20 mouse cellular contexts compared by ENCODE assay signal in genomic region chr6:91358394-91358793, GRCm38 (mm10). TPM values are rescaled to one million over a fixed set of nuclear protein-coding genes. Genes with fewer than 3 reads are reported as not detected.
"Had no signal": no experiment of that assay in that cellular context is flagged by ENCODE, and none has a peak within 500 bp of the region (broad histone marks: within the 10 kb centered on the region; RNA-seq: fewer than 3 reads in every experiment).

No protein-coding gene starts in this region.

- H3K4me3 ChIP-seq: left cerebral cortex, adult 2 months; limb, embryonic 12.5 days; limb, embryonic 15.5 days; midbrain, embryonic 13.5 days had no signal

- H3K36me3 ChIP-seq: limb, embryonic 12.5 days; limb, embryonic 15.5 days had no signal

- H3K9ac ChIP-seq: limb, embryonic 12.5 days; limb, embryonic 15.5 days; liver, embryonic 14.5 days; liver, postnatal 0 days; lung, embryonic 14.5 days; midbrain, embryonic 13.5 days had no signal

- H3K27me3 ChIP-seq: limb, embryonic 12.5 days; limb, embryonic 15.5 days had no signal

- H3K27ac ChIP-seq: left cerebral cortex, adult 2 months; limb, embryonic 12.5 days; limb, embryonic 15.5 days; liver, embryonic 14.5 days; macrophage; midbrain, embryonic 13.5 days; stomach, postnatal 0 days had no signal

- H3K9me3 ChIP-seq: limb, embryonic 12.5 days; limb, embryonic 15.5 days; midbrain, embryonic 13.5 days had no signal

- DNase-seq: kidney, adult 8-10 months; kidney, postnatal 14 days; kidney, postnatal 4 days; liver, postnatal 0 days; lung, embryonic 14.5 days; thymus, adult 2 months; thymus, postnatal 14 days; thymus, postnatal 4 days had no signal

- H3K4me2 ChIP-seq: limb, embryonic 12.5 days; limb, embryonic 15.5 days; liver, embryonic 11.5 days; lung, embryonic 14.5 days; midbrain, embryonic 13.5 days had no signal

- ATAC-seq: liver, postnatal 0 days; lung, postnatal 0 days; midbrain, embryonic 13.5 days; midbrain, embryonic 16.5 days had no signal

- H3K4me1 ChIP-seq: limb, embryonic 12.5 days; limb, embryonic 15.5 days had no signal

RNA-seq across cellular contexts. Expression of gene Wnt7a, which starts 52.8 kb away (rescaled TPM):
- total RNA-seq: megakaryocyte, adult 5-6 weeks had no signal
- polyA plus RNA-seq: liver, embryonic 14.5 days; macrophage; stomach, embryonic 14.5 days; stomach, postnatal 0 days had no signal
